Mouse (Mus musculus) induced T-regulatory cell, adult 2 months (primary cell): Measurements from ENCODE around the gene Snrpc.
A peak's percentile ranks its signal among the peaks of the same experiment; 100 is the strongest.
"Not testable (repeated sequence)": the region's sequence is repeated elsewhere in the genome, so short reads cannot be mapped to it uniquely, and the experiment has no call there.

Source experiments
- DNase-seq: peaks from one replicate; pipeline ENCODE4 v3.0.0-alpha.2; 2012; ENCODE audit warnings: low read depth

Gene Snrpc

GRCm38 (mm10) chr17:27837850-27838249, at the start of gene Snrpc:
Gene Snrpc, plus strand, starts transcription at chr17:27838150.
- DNase-seq = not testable (repeated sequence)

DNA sequence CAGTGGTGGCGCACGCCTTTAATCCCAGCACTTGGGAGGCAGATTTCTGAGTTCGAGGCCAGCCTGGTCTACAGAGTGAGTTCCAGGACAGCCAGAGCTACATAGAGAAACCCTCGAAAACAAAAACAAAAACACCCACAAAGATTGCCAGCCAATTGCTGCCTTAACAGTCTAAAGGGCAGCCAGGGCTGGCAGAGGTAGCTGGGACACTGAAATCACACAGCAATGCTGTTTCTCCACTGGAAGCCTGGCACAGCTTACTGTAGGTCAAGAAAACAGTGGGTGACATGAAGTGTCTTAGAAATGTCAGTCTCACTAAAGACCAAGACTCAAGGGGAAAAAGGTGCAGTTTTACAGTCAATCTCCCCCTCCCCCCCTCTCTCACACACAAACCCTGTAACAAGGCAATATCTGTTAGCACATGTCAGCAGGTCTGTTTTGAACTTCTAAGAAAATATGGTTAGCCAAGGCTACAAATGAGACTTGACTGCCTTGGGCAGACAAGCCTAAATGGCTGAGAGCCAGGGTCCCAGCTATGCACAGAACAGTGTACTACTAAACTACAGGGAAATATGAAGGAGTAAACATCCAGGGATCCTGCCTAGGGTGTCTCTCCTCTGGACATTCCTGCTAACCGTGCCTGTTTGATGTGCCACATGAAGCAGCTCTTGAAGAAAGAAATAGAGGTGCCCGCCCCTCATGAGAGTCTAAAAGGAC, 49.3 kb upstream of the Snrpc start:
- no peak for DNase-seq

DNA sequence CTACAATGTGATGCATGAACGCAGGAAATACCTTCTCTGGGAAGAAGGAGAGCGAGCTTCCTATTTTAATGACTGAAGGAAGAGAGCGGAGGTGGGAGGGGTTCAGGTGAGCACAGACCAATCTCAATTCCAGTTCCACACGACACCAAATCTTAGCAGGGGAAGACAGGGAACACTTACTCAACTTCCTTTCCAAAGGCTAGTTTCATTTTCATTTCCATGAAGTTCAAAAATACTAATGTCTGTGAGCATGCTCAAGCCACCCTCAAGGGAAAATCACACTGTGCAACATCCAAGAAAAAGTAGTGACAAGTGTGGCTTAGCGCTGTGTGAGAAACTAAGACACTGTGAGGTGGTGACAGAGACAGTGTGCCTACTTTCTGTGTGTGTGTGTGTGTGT, 47.9 kb upstream of the Snrpc start:
- DNase-seq = peak; percentile 55

DNA sequence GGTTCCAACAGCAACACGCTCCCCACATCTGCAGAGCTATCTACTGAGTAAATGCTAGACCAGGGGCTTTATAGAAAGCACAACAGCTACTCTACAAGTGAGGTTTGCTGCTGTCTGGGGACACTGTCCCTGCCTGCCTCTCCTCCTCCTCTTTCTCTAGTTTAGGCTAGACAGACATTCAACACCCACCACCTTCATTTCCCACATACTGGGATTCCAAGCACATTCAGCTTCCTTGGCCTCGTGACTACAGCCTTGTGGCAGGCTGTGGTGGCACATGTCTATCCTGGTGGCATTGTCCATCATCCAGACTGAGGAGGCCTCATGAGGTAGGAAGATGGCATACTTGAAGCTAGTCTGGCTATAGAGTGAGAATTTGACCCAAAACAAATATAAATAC, 47.0 kb upstream of the Snrpc start:
- no peak for DNase-seq

DNA sequence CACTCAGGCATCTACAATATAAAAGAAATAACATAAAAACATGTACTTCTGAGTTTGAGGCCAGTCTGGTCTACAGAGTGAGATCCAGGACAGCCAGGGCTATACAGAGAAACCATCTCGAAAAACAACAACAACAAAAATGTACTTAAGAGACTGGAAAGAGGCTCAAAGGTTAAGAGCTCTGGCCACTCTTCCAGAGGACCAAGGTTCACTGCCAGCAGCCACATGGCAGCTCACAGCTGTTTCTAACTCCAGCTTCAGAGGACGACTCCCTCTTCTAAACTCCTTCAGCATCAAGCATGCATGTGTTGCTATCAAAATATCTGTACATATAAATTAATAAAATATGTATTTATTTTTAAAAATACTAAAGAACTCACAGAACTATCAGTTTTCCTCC, 46.4 kb upstream of the Snrpc start:
- DNase-seq = no peak

- DNase-seq = peak; percentile 47
Measured at GRCm38 (mm10) chr17:27792516-27792915, 45.4 kb upstream of the Snrpc start.

DNA sequence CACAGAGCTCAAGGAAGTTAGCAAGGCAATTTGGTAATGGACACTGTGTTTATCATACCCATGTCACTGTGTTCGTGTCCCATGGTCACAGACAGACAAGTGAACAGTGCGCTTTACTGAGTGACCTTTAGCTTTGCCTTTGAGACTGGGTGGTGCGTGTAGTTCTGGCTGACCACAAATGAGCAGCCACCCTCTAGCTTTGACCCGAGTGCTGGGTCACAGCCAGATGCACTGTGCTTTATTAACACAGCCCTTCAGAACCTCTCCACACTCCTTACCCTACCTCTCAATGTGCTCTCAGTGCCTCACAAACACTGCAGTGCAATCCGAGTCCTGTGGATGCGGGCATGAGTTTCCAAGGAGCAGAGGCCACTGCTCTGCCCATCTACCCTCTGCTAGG, 44.8 kb upstream of the Snrpc start:
- no peak for DNase-seq

DNA sequence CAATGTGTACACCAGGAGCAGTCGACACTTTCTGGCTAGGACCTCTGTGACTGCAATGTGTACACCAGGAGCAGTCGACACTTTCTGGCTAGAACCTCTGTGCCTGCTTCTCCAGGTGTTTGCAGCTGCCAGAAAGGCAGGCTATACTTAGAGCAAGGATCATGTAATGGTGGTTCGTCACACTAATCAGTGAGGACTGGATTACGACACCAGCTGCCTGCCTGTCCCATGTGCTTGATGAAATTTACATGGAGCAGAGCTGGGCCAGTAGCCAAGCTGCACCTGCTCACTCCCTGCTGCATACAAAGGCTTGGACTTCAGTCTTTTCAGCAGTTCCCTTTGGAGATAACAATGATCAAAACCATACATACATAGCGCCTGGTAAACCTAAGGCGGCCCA, 41.2 kb upstream of the Snrpc start:
- DNase-seq = no peak

- no peak for DNase-seq
Measured at GRCm38 (mm10) chr17:27797341-27797872, 40.5 kb upstream of the Snrpc start.

GRCm38 (mm10) chr17:27799771-27800584, 38.0 kb upstream of the Snrpc start:
- DNase-seq = peak; percentile 67

DNA sequence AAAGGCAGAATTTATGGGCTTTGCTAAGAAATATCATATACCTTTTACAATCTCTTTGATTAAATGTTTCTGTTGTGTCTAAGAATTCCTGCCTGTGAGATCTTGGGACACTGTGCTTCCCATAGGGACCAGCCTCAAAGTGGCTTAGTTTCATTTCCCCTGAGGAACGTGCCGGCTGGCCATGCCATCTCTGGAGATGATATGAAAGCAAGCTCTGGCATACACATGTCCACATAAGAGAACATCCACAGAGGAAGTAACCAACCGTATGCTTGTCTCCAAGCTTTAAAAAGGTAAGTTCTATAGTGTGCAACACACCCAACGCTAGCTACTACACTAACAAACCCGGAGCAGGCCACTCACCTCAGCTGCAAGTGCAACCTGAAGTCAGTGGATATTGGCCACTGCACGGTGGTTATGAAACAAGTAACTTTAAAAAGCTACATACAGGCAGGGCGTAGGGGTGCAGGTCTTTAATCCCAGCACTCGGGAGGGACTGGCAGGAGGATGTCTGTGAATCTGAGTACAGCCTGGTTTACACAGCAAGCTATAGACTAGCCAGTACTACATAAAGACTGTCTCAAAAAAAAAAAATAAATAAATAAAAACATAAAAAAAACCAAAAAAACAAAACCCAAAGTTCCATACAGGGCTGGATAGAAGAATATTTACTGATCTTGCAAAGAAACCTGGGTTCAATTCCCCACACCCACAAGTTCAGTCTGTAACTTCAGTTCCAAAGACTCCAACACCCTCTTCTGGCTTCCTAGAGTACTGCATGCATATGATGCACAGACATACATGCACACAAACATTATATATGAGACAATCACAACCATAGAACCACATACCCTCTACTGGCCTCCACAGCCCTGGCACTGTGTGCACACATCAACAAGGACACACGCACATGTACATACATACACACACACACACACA, 37.0 kb upstream of the Snrpc start:
- DNase-seq = peak; percentile 51

- no peak for DNase-seq
Measured at GRCm38 (mm10) chr17:27803752-27804151, 34.2 kb upstream of the Snrpc start.

DNA sequence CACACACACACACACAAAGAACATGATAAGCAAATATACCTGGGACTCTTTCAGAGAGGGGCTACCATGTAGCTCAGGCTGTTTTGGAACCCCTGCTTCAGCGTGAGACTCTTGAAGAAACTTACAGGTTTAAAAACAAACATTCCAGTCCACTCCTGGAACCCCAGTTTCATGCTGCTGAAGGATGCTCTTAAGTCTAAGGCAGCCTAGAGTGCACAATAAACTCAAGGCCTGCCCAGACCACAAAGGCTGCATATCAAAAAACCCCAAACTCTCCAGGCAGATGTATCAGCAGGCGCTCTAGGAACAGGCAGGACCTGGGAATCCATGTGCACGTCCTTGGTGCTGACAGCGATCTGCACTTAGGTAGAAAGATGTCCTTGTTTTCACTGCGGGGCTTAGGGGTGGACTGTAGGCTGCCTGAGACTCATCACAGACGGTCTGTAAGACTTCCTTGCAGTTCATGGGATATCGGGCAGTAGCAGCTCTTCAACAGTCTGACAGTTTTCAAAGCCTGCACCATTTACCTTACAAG, 33.7 kb upstream of the Snrpc start:
- DNase-seq = no peak

- DNase-seq = no peak
Measured at GRCm38 (mm10) chr17:27804803-27805770, 32.9 kb upstream of the Snrpc start.

DNA sequence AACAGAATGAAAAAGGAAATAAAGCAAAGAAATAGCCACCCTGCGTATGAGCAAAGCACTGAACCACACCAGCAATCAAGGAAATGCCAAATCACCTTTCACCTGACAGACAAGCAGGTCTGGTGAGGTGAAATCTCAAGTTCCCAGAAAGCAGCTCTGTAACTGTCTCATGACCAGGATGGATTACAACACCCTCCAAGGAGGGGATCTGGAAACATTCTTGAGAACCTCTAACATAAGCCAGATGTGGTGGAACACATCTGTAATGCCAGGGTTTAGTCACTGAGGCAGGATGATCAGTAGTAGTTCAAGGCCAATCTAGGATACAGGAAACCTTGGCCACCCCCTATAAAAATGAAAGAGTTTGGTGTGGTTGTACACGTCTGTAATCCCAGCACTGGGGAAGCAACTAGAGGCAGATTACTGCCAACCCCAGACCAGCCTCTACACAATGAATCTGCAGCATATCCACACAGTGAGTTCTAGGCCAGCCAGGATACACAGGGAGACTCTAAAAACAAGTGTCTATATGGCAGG, 30.3 kb upstream of the Snrpc start:
- DNase-seq = no peak

DNA sequence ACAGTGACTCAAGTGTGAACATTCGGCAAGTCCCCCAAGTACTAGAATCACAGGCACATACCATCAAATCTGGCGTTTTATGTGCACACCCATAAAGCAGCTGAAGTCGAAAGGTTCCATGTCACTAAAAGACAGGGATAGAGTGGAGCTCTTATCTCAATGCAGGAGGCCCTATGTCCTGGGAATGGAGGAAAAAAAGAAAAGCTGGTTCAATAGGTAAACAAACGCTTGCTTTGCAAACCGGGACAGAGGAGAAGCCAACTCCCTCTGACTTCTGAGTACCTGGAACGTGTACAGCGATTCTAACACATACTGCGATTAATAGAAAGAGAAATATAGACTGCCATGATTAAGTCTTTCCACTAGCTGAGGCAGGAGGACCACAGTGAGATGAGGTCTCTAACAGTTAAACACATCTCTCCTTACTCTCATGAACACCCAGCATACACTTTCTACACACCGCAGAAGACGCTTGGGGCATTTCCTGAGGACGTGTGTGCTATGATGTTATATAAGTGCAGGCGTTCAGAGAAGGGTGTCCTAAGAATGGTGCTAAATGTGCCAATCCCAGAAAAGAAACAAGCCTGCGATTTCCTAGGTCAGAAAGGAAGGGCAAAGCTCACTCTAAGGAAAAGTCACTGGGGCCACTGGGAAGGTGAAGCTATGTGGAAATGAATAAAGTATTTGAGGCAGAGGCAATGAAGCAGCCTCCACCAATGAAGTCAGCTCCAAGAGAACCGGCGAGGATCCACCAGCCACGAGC, 27.2 kb upstream of the Snrpc start:
- no peak for DNase-seq

- no peak for DNase-seq
Measured at GRCm38 (mm10) chr17:27811980-27812379, 26.0 kb upstream of the Snrpc start.

GRCm38 (mm10) chr17:27814606-27815005, 23.3 kb upstream of the Snrpc start:
- DNase-seq = peak; percentile 52

DNA sequence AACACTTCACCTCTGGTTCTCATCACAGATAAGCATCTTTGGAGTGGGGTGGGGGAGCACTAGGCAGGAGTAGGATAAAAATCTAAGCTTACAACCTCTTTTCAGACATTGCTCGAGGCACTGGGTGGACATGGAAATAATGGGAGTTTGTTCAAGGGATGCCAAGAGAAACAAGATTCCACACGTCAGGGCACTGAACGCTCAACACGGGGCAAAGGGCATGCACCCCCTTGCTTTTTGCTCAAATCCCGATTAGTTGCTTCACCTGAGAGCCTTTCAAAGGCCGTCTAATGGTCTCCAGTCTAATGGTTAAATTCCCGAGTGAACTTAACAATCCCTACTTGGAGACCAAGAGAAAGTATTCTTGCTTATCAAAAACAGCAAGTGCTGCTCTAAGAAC, 18.9 kb upstream of the Snrpc start:
- DNase-seq = peak; percentile 40
